Mouse (Mus musculus): ENCODE data around the gene Qk. TPM values are rescaled to one million over a fixed set of nuclear protein-coding genes. Genes with fewer than 3 reads are reported as not detected.

Qk gene
- polyA plus RNA-seq, 1 experiment from 2014 or later = 34.5 TPM

DNA sequence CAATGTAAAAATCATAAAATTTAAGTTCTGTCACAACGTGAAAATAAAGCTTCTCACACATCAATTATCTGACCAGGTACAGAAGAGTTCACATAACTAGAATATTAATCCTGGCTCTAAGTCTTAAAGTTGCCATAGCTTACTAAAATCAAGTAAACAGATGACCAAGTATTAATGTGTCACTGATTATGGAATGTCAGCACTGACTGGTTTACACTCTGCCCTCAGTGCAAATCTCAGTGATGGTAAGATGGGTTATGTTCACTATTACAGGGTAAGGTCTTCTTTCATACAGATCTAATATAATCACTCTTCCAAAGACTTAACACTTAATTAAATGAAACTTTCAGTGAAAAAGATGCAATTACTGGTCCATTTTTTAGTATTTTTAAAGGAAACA lies 20.3 kb downstream of the Qk start:
- Histone ChIP-seq H3K4me2 (no peak overlapping the region), H3K4me3 (no peak overlapping the region), H3K27ac (no peak overlapping the region), H3K27me3 (replicated peaks) (no peaks in the 10 kb centered on the region), H3K36me3 (replicated peaks) (no peaks in the 10 kb centered on the region), H3K9ac (no peak overlapping the region), H3K4me1 (peaks cover 8% of the 10 kb centered on the region; the same call in 1 of the 2 replicates), H3K9me3 (no peaks in the 10 kb centered on the region)
- WGBS = 79% methylated on average over 1 of the region's 1 CpGs
- ATAC-seq (replicated peaks) = no peak

DNA sequence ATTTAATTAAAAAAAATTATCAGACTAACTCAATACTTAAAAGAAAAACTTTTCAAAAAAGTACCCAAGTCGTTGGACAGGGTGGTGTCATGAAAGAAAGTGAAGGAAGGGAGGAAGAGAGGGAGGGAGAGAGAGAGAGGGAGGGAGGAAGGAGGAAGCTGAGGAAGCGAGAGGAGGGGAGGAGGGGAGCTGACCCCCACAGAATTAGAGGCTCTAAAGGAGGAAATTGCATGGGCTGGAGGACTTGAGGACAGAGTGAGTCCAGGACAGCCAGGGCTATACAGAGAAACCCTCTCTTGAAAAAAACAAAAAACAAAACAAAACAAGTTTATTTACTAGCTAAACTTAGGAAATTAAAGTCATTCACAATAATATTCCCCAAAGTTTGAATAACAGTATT lies 27.1 kb downstream of the Qk start:
- H3K4me1 ChIP-seq = peaks cover 9% of the 10 kb centered on the region
- no peak overlapping the region for H3K27ac ChIP-seq
- no peak for ATAC-seq (replicated peaks)
- no peak overlapping the region for H3K4me3 ChIP-seq
- H3K9ac ChIP-seq = no peak overlapping the region
- no peaks in the 10 kb centered on the region for H3K36me3 ChIP-seq (replicated peaks)
- H3K4me2 ChIP-seq = no peak overlapping the region
- 52% methylated on average over 2 of the region's 2 CpGs for WGBS
- H3K9me3 ChIP-seq = no peaks in the 10 kb centered on the region
- no peaks in the 10 kb centered on the region for H3K27me3 ChIP-seq (replicated peaks)

DNA sequence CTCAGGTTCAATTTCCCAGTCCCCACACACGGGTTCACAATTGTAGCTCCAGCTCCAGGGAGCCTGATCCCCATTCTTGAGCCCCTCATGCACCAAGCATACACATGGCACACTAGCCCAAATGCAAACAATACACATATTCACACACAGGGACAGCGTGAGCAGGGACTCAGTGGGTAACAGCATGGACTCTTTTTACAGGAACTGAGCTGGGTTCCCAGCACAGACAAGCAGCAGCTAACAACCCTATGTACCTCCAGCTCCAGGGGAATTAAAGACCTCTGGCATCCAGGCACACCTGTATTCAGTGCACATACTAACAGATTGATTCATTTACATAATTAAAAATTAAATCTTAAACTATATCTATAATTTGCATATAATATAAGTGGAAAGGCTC lies 34.9 kb downstream of the Qk start:
- Histone ChIP-seq H3K4me2 (no peak overlapping the region), H3K4me1 (peaks cover 17% of the 10 kb centered on the region), H3K27me3 (replicated peaks) (no peaks in the 10 kb centered on the region), H3K27ac (no peak overlapping the region), H3K4me3 (no peak overlapping the region), H3K36me3 (replicated peaks) (no peaks in the 10 kb centered on the region), H3K9me3 (no peaks in the 10 kb centered on the region), H3K9ac (no peak overlapping the region)
- no peak for ATAC-seq (replicated peaks)
- 39% methylated on average over 2 of the region's 2 CpGs for WGBS

DNA sequence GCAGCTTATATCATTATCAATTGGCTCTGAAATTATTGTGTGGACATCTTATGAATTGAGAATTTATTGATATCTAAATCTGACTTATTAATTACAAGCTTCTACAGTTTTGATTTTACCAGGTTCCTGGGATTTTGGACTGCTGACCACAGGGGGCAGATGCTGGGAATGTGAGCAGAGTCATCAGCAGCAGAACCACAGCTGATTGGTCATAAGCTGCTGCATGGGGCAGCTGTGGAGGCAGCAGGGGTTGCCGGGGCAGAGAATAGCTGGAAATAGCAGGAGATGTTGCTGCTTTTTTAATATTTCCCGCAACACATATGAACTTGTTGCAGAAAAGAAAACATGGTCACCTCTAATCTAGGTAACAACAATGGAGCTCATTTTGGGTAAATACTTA lies 40.1 kb downstream of the Qk start:
- 72% methylated on average over 2 of the region's 2 CpGs for WGBS
- Histone ChIP-seq H3K4me1 (0 out of 2 replicates have a peak, but pooled peaks cover 4% of the 10 kb centered on the region), H3K27ac (no peak overlapping the region), H3K4me3 (no peak overlapping the region), H3K4me2 (no peak overlapping the region), H3K36me3 (replicated peaks) (no peaks in the 10 kb centered on the region), H3K9me3 (no peaks in the 10 kb centered on the region), H3K9ac (no peak overlapping the region), H3K27me3 (replicated peaks) (no peaks in the 10 kb centered on the region)
- no peak for ATAC-seq (replicated peaks)

DNA sequence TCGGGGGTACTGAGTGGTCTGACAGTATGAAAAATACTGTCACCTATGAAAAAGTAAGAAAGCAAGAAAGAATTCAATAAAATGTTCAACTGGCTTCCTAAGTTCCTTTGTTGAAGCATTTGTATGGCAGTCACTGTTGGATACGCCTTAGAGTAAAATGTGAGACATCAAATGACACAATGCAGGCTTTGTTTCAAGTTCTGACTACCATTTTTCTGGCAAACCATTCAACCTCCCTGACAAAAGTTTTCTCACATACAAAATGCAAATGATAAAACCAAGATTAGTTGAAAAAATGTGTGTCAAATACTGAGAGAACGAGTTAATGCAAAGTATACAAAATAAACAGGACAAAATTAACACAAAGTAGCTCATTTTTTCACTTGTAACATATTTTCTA lies 50.1 kb downstream of the Qk start:
- no peaks in the 10 kb centered on the region for H3K27me3 ChIP-seq (replicated peaks)
- H3K9me3 ChIP-seq = no peaks in the 10 kb centered on the region
- H3K4me2 ChIP-seq = no peak overlapping the region
- H3K9ac ChIP-seq = no peak overlapping the region
- no peak overlapping the region for H3K27ac ChIP-seq
- no peaks in the 10 kb centered on the region for H3K4me1 ChIP-seq
- H3K4me3 ChIP-seq = no peak overlapping the region
- no peak for ATAC-seq (replicated peaks)
- WGBS = 37% methylated on average over 3 of the region's 3 CpGs
- no peaks in the 10 kb centered on the region for H3K36me3 ChIP-seq (replicated peaks)

DNA sequence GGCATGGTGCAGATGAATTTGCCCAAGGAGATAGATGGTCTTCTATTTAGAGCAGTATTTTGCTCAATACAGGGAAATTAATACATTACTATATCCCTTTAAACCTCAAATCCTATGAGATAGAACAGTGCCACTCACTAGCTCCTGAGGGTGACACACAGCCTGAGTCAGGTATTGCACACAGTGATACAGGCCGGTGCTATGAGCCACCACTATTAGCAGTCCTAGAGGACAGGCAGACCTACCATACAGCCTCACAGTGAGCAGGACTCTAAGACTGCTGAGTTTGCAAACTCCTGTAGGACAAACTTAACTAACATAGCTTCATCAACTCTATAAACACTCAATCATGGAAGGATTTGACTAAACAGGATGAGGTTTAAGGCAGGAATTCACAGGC lies 51.2 kb downstream of the Qk start:
- Histone ChIP-seq H3K36me3 (replicated peaks) (no peaks in the 10 kb centered on the region), H3K4me2 (no peak overlapping the region), H3K27me3 (replicated peaks) (no peaks in the 10 kb centered on the region), H3K4me1 (no peaks in the 10 kb centered on the region), H3K4me3 (no peak overlapping the region), H3K9me3 (no peaks in the 10 kb centered on the region), H3K9ac (no peak overlapping the region), H3K27ac (no peak overlapping the region)
- 71% methylated on average over 1 of the region's 1 CpGs for WGBS
- no peak for ATAC-seq (replicated peaks)

DNA sequence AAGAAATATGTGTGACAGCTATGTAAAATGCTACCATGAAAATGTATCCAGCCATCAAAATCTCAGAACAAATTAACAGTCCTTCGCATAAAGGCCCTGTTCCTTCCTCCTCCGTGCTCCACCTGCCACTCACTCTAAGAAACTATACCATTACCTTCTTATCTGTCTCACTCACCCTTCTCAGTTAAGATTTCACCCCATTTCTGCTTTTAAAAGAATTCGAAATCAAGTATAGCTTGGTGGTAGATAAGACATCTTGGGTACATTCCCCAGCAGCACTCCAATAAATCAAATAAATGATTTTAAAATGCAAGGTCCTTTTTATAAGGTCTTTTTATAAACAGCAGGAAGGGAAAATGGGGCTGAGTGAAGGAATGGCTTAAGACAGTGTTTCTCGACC lies 53.4 kb downstream of the Qk start:
- Histone ChIP-seq H3K9me3 (no peaks in the 10 kb centered on the region), H3K4me2 (no peak overlapping the region), H3K27ac (no peak overlapping the region), H3K4me1 (no peaks in the 10 kb centered on the region), H3K4me3 (no peak overlapping the region), H3K9ac (no peak overlapping the region), H3K27me3 (replicated peaks) (no peaks in the 10 kb centered on the region), H3K36me3 (replicated peaks) (no peaks in the 10 kb centered on the region)
- 77% methylated on average over 4 of the region's 4 CpGs for WGBS
- ATAC-seq (replicated peaks) = no peak

DNA sequence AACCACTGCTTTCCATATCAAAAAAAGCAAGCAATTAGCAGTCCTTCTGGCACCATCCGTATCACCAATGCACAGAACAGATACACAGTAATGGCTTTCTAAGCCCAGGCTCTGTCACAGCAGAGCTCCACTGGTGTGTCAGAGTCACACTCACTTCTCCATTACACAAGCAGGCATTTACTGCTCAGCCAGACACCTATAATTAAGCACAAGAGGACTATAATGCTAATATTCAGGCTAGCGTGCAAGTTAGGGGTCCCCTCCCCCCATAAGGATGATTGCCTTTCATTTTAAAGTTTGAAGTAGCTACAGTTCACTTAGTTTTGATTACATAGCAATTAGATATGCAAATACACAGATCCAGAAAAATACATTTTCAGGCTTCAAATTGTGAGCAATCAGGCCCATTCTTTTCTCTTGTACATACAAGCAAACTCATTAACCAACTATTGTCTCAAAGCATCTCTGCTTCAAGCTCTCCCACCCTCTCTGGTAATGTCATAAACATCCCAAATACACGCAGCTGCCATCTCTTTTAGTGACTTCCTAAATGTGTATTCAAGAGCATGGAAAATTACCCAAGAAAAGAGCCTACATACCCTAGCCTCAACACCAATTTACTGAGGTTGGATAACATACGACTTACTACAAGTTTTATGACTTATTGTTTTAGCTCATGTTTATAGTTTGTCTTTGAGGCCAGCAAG lies 68.2 kb downstream of the Qk start:
- ATAC-seq (replicated peaks) = peak; percentile 79
- 55% methylated on average over 4 of the region's 4 CpGs for WGBS
- no peak overlapping the region for H3K27ac ChIP-seq

DNA sequence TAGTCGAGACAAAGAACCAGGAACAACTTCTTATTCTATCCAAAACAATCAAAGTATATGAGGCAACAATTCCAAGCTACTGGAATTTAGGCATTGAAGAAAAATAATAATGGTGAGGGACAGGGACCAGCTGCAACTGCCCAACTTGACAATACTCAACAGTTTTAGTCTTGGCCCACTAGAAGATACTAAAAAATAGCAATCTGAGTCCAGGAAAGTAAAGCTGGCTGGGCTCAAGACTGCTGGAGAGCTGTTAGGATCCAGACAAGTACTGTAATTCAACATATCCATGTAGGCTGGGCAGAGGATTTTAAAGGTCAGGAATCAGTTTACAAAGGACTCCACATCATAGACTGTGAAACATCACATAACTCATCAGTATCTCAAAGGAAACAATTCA lies 79.6 kb downstream of the Qk start:
- H3K4me3 ChIP-seq = no peak overlapping the region
- H3K4me1 ChIP-seq = peaks cover 7% of the 10 kb centered on the region
- H3K27me3 ChIP-seq (replicated peaks) = no peaks in the 10 kb centered on the region
- ATAC-seq (replicated peaks) = no peak
- no peak overlapping the region for H3K27ac ChIP-seq
- no peaks in the 10 kb centered on the region for H3K36me3 ChIP-seq (replicated peaks)
- 89% methylated on average over 1 of the region's 1 CpGs for WGBS
- no peaks in the 10 kb centered on the region for H3K9me3 ChIP-seq
- H3K9ac ChIP-seq = no peak overlapping the region
- H3K4me2 ChIP-seq = no peak overlapping the region

More for the DNA sequence above, 68.2 kb downstream of the Qk start:
- Histone ChIP-seq H3K4me1 (peaks cover 8% of the 10 kb centered on the region), H3K4me3 (no peak overlapping the region), H3K36me3 (replicated peaks) (no peaks in the 10 kb centered on the region), H3K9me3 (no peaks in the 10 kb centered on the region), H3K9ac (no peak overlapping the region), H3K27me3 (replicated peaks) (no peaks in the 10 kb centered on the region), H3K4me2 (no peak overlapping the region)

DNA sequence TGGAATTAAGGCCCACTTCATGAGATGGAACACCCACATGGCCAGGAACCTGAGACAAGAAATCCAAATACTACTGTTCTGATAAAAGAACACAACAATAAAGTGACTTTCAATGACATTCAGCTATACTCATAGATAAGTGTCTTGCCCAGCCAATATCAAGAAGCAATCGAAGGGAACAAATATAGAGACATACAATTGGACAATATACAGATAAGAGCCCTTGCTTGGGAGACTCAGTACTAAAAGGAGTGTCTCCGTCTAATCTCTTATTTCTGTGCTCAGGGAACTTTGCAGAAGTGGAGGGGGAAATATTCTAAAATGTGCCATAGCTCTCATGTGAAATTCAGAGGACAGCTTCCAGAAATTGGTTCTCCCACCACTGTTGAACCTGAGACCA lies 83.1 kb downstream of the Qk start:
- H3K4me3 ChIP-seq = no peak overlapping the region
- H3K27ac ChIP-seq = no peak overlapping the region
- no peaks in the 10 kb centered on the region for H3K27me3 ChIP-seq (replicated peaks)
- ATAC-seq (replicated peaks) = no peak
- H3K36me3 ChIP-seq (replicated peaks) = no peaks in the 10 kb centered on the region
- WGBS = 91% methylated on average over 2 of the region's 2 CpGs
- no peaks in the 10 kb centered on the region for H3K9me3 ChIP-seq
- peaks cover 6% of the 10 kb centered on the region for H3K4me1 ChIP-seq
- no peak overlapping the region for H3K9ac ChIP-seq
- H3K4me2 ChIP-seq = no peak overlapping the region

DNA sequence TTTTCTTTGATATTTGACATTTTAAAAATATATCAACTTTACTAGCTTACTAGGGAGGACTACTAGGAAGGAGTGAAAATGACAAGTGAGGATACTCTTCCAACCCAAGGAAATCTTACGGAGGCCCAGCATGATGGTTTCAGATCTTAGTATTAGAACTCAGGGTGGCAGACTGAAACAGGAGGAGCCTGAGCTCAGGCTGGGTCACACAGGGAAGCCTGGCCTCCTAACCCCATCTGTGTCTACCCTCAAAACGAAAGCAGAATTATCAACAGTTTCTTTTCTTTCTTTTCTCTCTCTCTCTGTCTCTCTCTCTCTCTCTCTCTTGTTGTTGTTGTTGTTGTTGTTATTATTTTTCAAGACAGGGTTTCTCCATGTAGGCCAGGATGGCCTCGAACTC lies 87.2 kb downstream of the Qk start:
- Histone ChIP-seq H3K4me3 (no peak overlapping the region), H3K27ac (no peak overlapping the region), H3K9me3 (no peaks in the 10 kb centered on the region), H3K27me3 (replicated peaks) (no peaks in the 10 kb centered on the region), H3K36me3 (replicated peaks) (no peaks in the 10 kb centered on the region), H3K9ac (no peak overlapping the region), H3K4me2 (no peak overlapping the region), H3K4me1 (peaks cover 10% of the 10 kb centered on the region; the same call in 1 of the 2 replicates)
- WGBS = 92% methylated on average over 3 of the region's 3 CpGs
- ATAC-seq (replicated peaks) = no peak

DNA sequence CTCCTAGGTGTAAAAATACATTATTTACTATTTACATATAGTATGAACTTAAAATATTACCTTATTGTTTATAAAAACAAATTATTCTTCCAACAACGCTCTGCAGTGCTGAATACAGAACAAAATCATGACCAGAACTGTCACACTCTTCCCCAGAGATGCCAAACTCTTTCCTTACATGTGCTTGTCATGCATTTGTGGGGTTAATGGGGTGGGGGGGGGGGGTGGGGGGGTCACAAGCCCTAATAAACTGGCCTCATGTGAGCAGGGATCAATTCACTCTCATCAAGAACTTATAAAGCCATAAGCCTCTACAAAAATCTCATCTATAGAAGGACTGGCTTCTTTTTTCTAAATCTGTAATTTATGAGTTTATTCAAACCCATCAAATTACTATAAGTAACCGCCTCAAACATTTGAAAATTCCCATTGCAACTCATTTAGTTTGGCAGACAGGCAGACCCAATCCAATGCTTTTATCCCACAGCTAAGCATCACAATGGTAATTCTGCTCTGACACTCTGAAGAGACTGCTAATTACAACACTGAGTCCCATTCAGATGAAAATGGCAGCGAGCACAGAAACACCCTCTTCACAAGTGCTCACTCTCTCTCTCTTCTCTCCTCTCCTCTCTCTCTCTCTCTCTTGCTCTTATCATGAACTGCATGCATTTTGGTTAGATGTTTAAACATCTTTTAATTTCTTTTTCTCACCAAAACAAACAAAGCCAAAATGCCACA lies 91.7 kb downstream of the Qk start:
- no peaks in the 10 kb centered on the region for H3K27me3 ChIP-seq (replicated peaks)
- no peak overlapping the region for H3K9ac ChIP-seq
- WGBS = 37% methylated on average over 3 of the region's 3 CpGs
- H3K9me3 ChIP-seq = no peaks in the 10 kb centered on the region
- H3K4me3 ChIP-seq = no peak overlapping the region
- H3K27ac ChIP-seq = no peak overlapping the region
- 0 out of 2 replicates have a peak, but pooled peaks cover 6% of the 10 kb centered on the region for H3K4me1 ChIP-seq
- no peak overlapping the region for H3K4me2 ChIP-seq
- no peaks in the 10 kb centered on the region for H3K36me3 ChIP-seq (replicated peaks)
- ATAC-seq (replicated peaks) = no peak

DNA sequence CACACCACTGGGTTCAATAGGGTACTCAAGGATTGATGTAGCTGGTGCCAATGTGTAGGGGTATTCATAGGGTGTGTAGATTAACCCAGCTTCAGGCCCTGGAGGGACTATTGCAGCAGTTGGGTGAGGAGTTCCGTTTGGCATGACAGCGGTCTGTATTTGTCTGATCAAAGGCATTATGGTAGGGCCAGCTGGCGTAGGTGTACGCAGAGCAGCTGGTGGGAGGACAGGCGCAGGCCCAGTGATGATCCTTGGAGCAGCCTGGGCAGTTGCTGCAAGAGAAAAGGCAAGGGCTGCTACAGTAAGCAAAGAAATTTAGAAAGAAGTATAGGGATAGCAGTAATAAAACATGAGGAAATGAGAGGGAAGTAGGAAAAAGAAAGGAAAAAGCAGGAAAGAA lies 103.5 kb downstream of the Qk start:
- H3K4me2 ChIP-seq = no peak overlapping the region
- ATAC-seq (replicated peaks) = no peak
- H3K27me3 ChIP-seq (replicated peaks) = no peaks in the 10 kb centered on the region
- 77% methylated on average over 5 of the region's 5 CpGs for WGBS
- H3K4me1 ChIP-seq = no peaks in the 10 kb centered on the region
- H3K9me3 ChIP-seq = no peaks in the 10 kb centered on the region
- H3K4me3 ChIP-seq = no peak overlapping the region
- no peaks in the 10 kb centered on the region for H3K36me3 ChIP-seq (replicated peaks)
- no peak overlapping the region for H3K9ac ChIP-seq
- no peak overlapping the region; the same call in 1 of the 2 replicates for H3K27ac ChIP-seq

Data from midbrain, embryonic 15.5 days (tissue).